Comparison of ENCODE assay signal across 36 mouse cellular contexts in genomic region chr13:21244089-21244488, GRCm38 (mm10). TPM values are rescaled to one million over a fixed set of nuclear protein-coding genes. Genes with fewer than 3 reads are reported as not detected.
A peak's percentile ranks its signal among the peaks of the same experiment; 100 is the strongest.
DNase-seq lines count a peak whose midpoint lies in the region; ATAC-seq and TF ChIP-seq lines count a peak whose summit lies in the region.
"Had no signal": no experiment of that assay in that cellular context is flagged by ENCODE, and none has a peak within 500 bp of the region (broad histone marks: within the 10 kb centered on the region; RNA-seq: fewer than 3 reads in every experiment).

No protein-coding gene starts in this region.

- H3K4me3 ChIP-seq in liver, embryonic 11.5 days (ENCODE audit: low read depth, low read length), result no peak overlapping the region
- no peak overlapping the region for H3K4me3 ChIP-seq in liver, postnatal 0 days (ENCODE audit: low read depth, low read length)
- H3K4me3 ChIP-seq in intestine, embryonic 16.5 days (ENCODE audit: low read length), result no peak overlapping the region
- H3K4me3 ChIP-seq in small intestine, adult 2 months (ENCODE audit: low read depth, low read length), result no peak overlapping the region
- H3K4me3 ChIP-seq: forebrain, embryonic 15.5 days; hindbrain, embryonic 13.5 days; left cerebral cortex, adult 2 months; limb, embryonic 15.5 days; midbrain, embryonic 13.5 days had no signal

- H3K4me1 ChIP-seq in liver, embryonic 11.5 days (replicated peaks; ENCODE audit: control insufficient read depth, insufficient read depth, low read length), result no peaks in the 10 kb centered on the region; the same call in none of the 2 replicates
- no peaks in the 10 kb centered on the region for H3K4me1 ChIP-seq in liver, postnatal 0 days (ENCODE audit: insufficient read depth)
- peaks cover 4% of the 10 kb centered on the region; the same call in 1 of the 2 replicates for H3K4me1 ChIP-seq in intestine, embryonic 16.5 days (ENCODE audit: control insufficient read depth, insufficient read depth, low read length)
- H3K4me1 ChIP-seq in small intestine, adult 2 months (ENCODE audit: control insufficient read depth, insufficient read depth, insufficient read length, low read length), result peaks cover 15% of the 10 kb centered on the region; the same call in 1 of the 2 replicates
- H3K4me1 ChIP-seq: midbrain, embryonic 13.5 days; stomach, embryonic 15.5 days had no signal

- TF ChIP-seq EP300 in liver, postnatal 0 days (IDR thresholded peaks at IDR 0.05; ENCODE audit: low read depth), result no peak

- peak; percentile 48 for DNase-seq in heart, adult 11 months
- no peak for DNase-seq in heart, adult 9 months (ENCODE audit: low spot score in 2 of 2)
- no peak for DNase-seq in liver, embryonic 11.5 days (ENCODE audit: low spot score)
- DNase-seq in liver, postnatal 0 days, result no peak
- no peak for DNase-seq in lung, postnatal 25 days (ENCODE audit: low spot score)
- DNase-seq in c-Kit-positive CD71-positive TER-119-positive erythroid progenitor cells, embryonic 14.5 days (ENCODE audit: low spot score), result no peak
- DNase-seq: adrenal gland, adult 2 months; cerebellum, adult 8-10 months; cerebellum, postnatal 25 days; embryo, embryonic 11 days; gastrocnemius, adult 2 months; gastrocnemius, postnatal 36 days; heart, postnatal 4 days; kidney, adult 2 months; kidney, postnatal 36 days; lung, embryonic 14.5 days; lung, postnatal 14 days; right cerebral cortex, postnatal 14 days; thymus, postnatal 14 days had no signal

- H3K27me3 ChIP-seq in liver, embryonic 11.5 days (replicated peaks; ENCODE audit: control insufficient read depth, insufficient read depth, low read length), result no peaks in the 10 kb centered on the region; the same call in 1 of the 2 replicates
- H3K27me3 ChIP-seq in liver, postnatal 0 days (ENCODE audit: insufficient read depth, low read length), result no peaks in the 10 kb centered on the region; the same call in 1 of the 2 replicates
- H3K27me3 ChIP-seq in intestine, embryonic 16.5 days (replicated peaks; ENCODE audit: control insufficient read depth, insufficient read depth, low read length), result no peaks in the 10 kb centered on the region
- H3K27me3 ChIP-seq in small intestine, adult 2 months (ENCODE audit: control insufficient read depth, insufficient read depth, low read length), result no peaks in the 10 kb centered on the region

- no peak for TF ChIP-seq CTCF in liver, postnatal 0 days (IDR thresholded peaks at IDR 0.05; ENCODE audit: low read depth)
- TF ChIP-seq CTCF in small intestine, adult 2 months (IDR thresholded peaks at IDR 0.05; ENCODE audit: extremely low read depth, insufficient read length, insufficient replicate concordance, low read depth, low read length), result no peak

- H3K9ac ChIP-seq in liver, embryonic 11.5 days (ENCODE audit: low read depth, low read length), result no peak overlapping the region
- H3K9ac ChIP-seq in liver, postnatal 0 days (replicated peaks), result no peak overlapping the region
- H3K9ac ChIP-seq in intestine, embryonic 16.5 days (ENCODE audit: low read depth, low read length), result no peak overlapping the region
- H3K9ac ChIP-seq: embryonic facial prominence, embryonic 13.5 days; forebrain, embryonic 15.5 days; hindbrain, embryonic 13.5 days; limb, embryonic 15.5 days; lung, embryonic 14.5 days; midbrain, embryonic 13.5 days; stomach, embryonic 15.5 days had no signal

- no peak for TF ChIP-seq POLR2A in small intestine, adult 2 months (IDR thresholded peaks at IDR 0.05; ENCODE audit: low read depth, low read length)

- 63% methylated on average over 5 of the region's 5 CpGs for WGBS in liver, embryonic 11.5 days
- WGBS in liver, postnatal 0 days (ENCODE audit: insufficient replicate concordance), result 63% methylated on average over 5 of the region's 5 CpGs
- 64% methylated on average over 5 of the region's 5 CpGs for whole genome bisulfite sequencing in intestine, embryonic 16.5 days
- 32% methylated on average over 5 of the region's 5 CpGs for WGBS in small intestine, adult 2 months

- H3K4me2 ChIP-seq in liver, embryonic 11.5 days, result peak overlapping the region; percentile 90; the same call in 1 of the 2 replicates
- H3K4me2 ChIP-seq in liver, postnatal 0 days (ENCODE audit: low read depth, low read length), result no peak overlapping the region
- 0 out of 2 replicates have a peak overlapping the region, but pooled peaks have one; percentile 42 for H3K4me2 ChIP-seq in intestine, embryonic 16.5 days (ENCODE audit: low read depth, low read length)
- H3K4me2 ChIP-seq: forebrain, embryonic 15.5 days; hindbrain, embryonic 13.5 days; midbrain, embryonic 13.5 days had no signal

- ATAC-seq in liver, embryonic 11.5 days (replicated peaks; ENCODE audit: low FRiP score), result no peak
- ATAC-seq in liver, postnatal 0 days, result no peak
- ATAC-seq in intestine, embryonic 16.5 days, result peak; percentile 22; the same call in 1 of the 2 replicates
- ATAC-seq: activated CD4-positive, CD25-positive, alpha-beta regulatory T cell, adult 4 months; forebrain, embryonic 15.5 days; midbrain, embryonic 13.5 days had no signal

- H3K27ac ChIP-seq in liver, embryonic 11.5 days (ENCODE audit: low read depth, low read length), result no peak overlapping the region
- no peak overlapping the region for H3K27ac ChIP-seq in liver, postnatal 0 days (ENCODE audit: low read depth)
- H3K27ac ChIP-seq in intestine, embryonic 16.5 days (ENCODE audit: low read length), result peak overlapping the region; percentile 49
- peak overlapping the region; percentile 19; the same call in 1 of the 2 replicates for H3K27ac ChIP-seq in small intestine, adult 2 months (ENCODE audit: insufficient read depth, low read depth, low read length)
- H3K27ac ChIP-seq: embryonic facial prominence, embryonic 13.5 days; forebrain, embryonic 10.5 days; forebrain, embryonic 15.5 days; gastrocnemius, adult 2 months; hindbrain, embryonic 13.5 days; layer of hippocampus, adult 2 months; left cerebral cortex, adult 2 months; limb, embryonic 15.5 days; midbrain, embryonic 13.5 days; stomach, embryonic 15.5 days had no signal

- peaks cover under 1% of the 10 kb centered on the region; the same call in 1 of the 2 replicates for H3K9me3 ChIP-seq in liver, embryonic 11.5 days (ENCODE audit: control insufficient read depth, low read length)
- H3K9me3 ChIP-seq in liver, postnatal 0 days (ENCODE audit: low read length), result no peaks in the 10 kb centered on the region
- no peaks in the 10 kb centered on the region for H3K9me3 ChIP-seq in intestine, embryonic 16.5 days (ENCODE audit: control insufficient read depth, low read length)
- H3K9me3 ChIP-seq: embryonic facial prominence, embryonic 13.5 days; forebrain, embryonic 10.5 days; forebrain, embryonic 15.5 days; hindbrain, embryonic 13.5 days; limb, embryonic 15.5 days; midbrain, embryonic 13.5 days; stomach, embryonic 15.5 days had no signal

- no peaks in the 10 kb centered on the region for H3K36me3 ChIP-seq in liver, embryonic 11.5 days (ENCODE audit: control insufficient read depth, insufficient read depth, low read length)
- H3K36me3 ChIP-seq in liver, postnatal 0 days (replicated peaks; ENCODE audit: insufficient read depth, low read length), result no peaks in the 10 kb centered on the region
- H3K36me3 ChIP-seq in intestine, embryonic 16.5 days (ENCODE audit: control insufficient read depth, insufficient read depth, low read length), result no peaks in the 10 kb centered on the region
- H3K36me3 ChIP-seq in small intestine, adult 2 months (ENCODE audit: control insufficient read depth, insufficient read depth, low read length), result no peaks in the 10 kb centered on the region
- H3K36me3 ChIP-seq: embryonic facial prominence, embryonic 13.5 days; forebrain, embryonic 10.5 days; forebrain, embryonic 15.5 days; hindbrain, embryonic 13.5 days; limb, embryonic 15.5 days; midbrain, embryonic 13.5 days; stomach, embryonic 15.5 days had no signal

RNA-seq across cellular contexts. Expression of gene Gpx5, which starts 48.4 kb away (rescaled TPM):
- polyA plus RNA-seq in liver, embryonic 11.5 days (2014; fragmentation: Nextera tagmentation; extraction: Ambion mirVana), result not detected in 2 replicates
- polyA plus RNA-seq in liver, postnatal 0 days (2015; fragmentation: Nextera tagmentation; extraction: Ambion mirVana), result not detected in 2 replicates
- polyA plus RNA-seq in intestine, embryonic 16.5 days (2015; fragmentation: Nextera tagmentation; extraction: Ambion mirVana), result not detected in 2 replicates
- not detected in 2 replicates for polyA plus RNA-seq in small intestine, adult 2 months (2012; rRNA removed)
- polyA plus RNA-seq: activated CD4-positive, CD25-positive, alpha-beta regulatory T cell, adult 4 months; adrenal gland, adult 2 months; embryonic facial prominence, embryonic 13.5 days; forebrain, embryonic 10.5 days; forebrain, embryonic 15.5 days; frontal cortex, adult 2 months; heart, embryonic 16.5 days; hindbrain, embryonic 13.5 days; kidney, adult 2 months; kidney, embryonic 16.5 days; limb, embryonic 15.5 days; lung, embryonic 14.5 days; midbrain, embryonic 13.5 days; neural tube, embryonic 14.5 days; stomach, embryonic 15.5 days; urinary bladder, adult 2 months had no signal

Comparison
In these comparisons a context has a peak if more than half of its experiments do, and no peak if none do; other contexts are left out.
1. H3K27ac ChIP-seq: peak in intestine, embryonic 16.5 days (single experiment) and small intestine, adult 2 months (single experiment); none in liver, embryonic 11.5 days (single experiment) and liver, postnatal 0 days (single experiment).